ENCODE assay signal across 9 mouse cellular contexts in the genomic region with DNA sequence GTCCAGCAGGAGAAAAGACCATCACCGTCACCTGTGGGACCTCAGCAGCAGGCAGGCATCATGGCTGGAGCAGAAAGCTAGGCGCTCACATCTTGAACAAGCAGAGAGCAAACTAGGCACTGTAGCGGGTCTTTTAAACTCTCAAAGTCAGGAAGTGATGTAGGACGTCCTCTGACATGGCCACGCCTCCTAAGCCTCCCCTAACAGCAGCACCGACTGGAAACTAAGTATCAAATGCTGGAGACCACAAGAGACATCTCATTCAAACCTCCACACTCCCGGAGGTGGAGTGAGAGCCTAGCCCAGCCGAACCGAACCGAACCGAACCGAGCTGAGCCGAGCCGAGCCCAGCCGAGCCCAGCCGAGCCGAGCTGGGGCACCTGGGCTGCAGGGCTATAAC. TPM values are rescaled to one million over a fixed set of nuclear protein-coding genes. Genes with fewer than 3 reads are reported as not detected.
A peak's percentile ranks its signal among the peaks of the same experiment; 100 is the strongest.
DNase-seq lines count a peak whose midpoint lies in the region; ATAC-seq and TF ChIP-seq lines count a peak whose summit lies in the region.
"Had no signal": no experiment of that assay in that cellular context is flagged by ENCODE, and none has a peak within 500 bp of the region (broad histone marks: within the 10 kb centered on the region; RNA-seq: fewer than 3 reads in every experiment).

No protein-coding gene starts in this region.

- no peak for TF ChIP-seq EP300 in stomach, postnatal 0 days (optimal IDR thresholded peaks at IDR 0.05)

- no peak for ATAC-seq in lung, embryonic 15.5 days (ENCODE audit: borderline replicate concordance, extremely low read depth, low FRiP score, low TSS enrichment)
- no peak for ATAC-seq in forebrain, embryonic 16.5 days
- ATAC-seq in limb, embryonic 15.5 days (ENCODE audit: insufficient number of reproducible peaks, low FRiP score, low TSS enrichment, low read depth): no peak
- no peak for ATAC-seq in stomach, postnatal 0 days (ENCODE audit: low FRiP score, low TSS enrichment)

- H3K4me1 ChIP-seq in lung, embryonic 15.5 days: 0 out of 2 replicates have a peak, but pooled peaks cover 3% of the 10 kb centered on the region
- peaks cover 20% of the 10 kb centered on the region for H3K4me1 ChIP-seq in forebrain, embryonic 16.5 days (replicated peaks; ENCODE audit: control insufficient read depth, insufficient read depth, low read length)
- H3K4me1 ChIP-seq in limb, embryonic 15.5 days: peaks cover 7% of the 10 kb centered on the region
- H3K4me1 ChIP-seq in stomach, postnatal 0 days (replicated peaks; ENCODE audit: control insufficient read depth, insufficient read depth): no peaks in the 10 kb centered on the region

- H3K4me2 ChIP-seq in lung, embryonic 15.5 days: peak overlapping the region; percentile 37
- H3K4me2 ChIP-seq in forebrain, embryonic 16.5 days (ENCODE audit: low read length): peak overlapping the region; percentile 42
- peak overlapping the region; percentile 31 for H3K4me2 ChIP-seq in limb, embryonic 15.5 days
- peak overlapping the region; percentile 23; the same call in 1 of the 2 replicates for H3K4me2 ChIP-seq in stomach, postnatal 0 days (replicated peaks; ENCODE audit: low read depth)

- H3K27ac ChIP-seq in lung, embryonic 15.5 days: no peak overlapping the region
- no peak overlapping the region for H3K27ac ChIP-seq in forebrain, embryonic 16.5 days (ENCODE audit: low read length)
- no peak overlapping the region for H3K27ac ChIP-seq in limb, embryonic 15.5 days
- no peak overlapping the region for H3K27ac ChIP-seq in stomach, postnatal 0 days (replicated peaks)
- H3K27ac ChIP-seq: macrophage had no signal

- H3K9ac ChIP-seq in lung, embryonic 15.5 days: no peak overlapping the region
- H3K9ac ChIP-seq in forebrain, embryonic 16.5 days (replicated peaks; ENCODE audit: low read depth, low read length): no peak overlapping the region; the same call in 1 of the 2 replicates
- no peak overlapping the region for H3K9ac ChIP-seq in limb, embryonic 15.5 days
- H3K9ac ChIP-seq in stomach, postnatal 0 days (ENCODE audit: low read length): no peak overlapping the region

- TF ChIP-seq CTCF in stomach, postnatal 0 days (IDR thresholded peaks at IDR 0.05; ENCODE audit: low read depth): no peak

- H3K27me3 ChIP-seq in lung, embryonic 15.5 days: no peaks in the 10 kb centered on the region
- H3K27me3 ChIP-seq in forebrain, embryonic 16.5 days (replicated peaks; ENCODE audit: control insufficient read depth, insufficient read depth, low read length): no peaks in the 10 kb centered on the region
- peaks cover 3% of the 10 kb centered on the region for H3K27me3 ChIP-seq in limb, embryonic 15.5 days
- no peaks in the 10 kb centered on the region for H3K27me3 ChIP-seq in stomach, postnatal 0 days (ENCODE audit: control insufficient read depth, insufficient read depth, low read length)

- H3K36me3 ChIP-seq in lung, embryonic 15.5 days: no peaks in the 10 kb centered on the region
- no peaks in the 10 kb centered on the region for H3K36me3 ChIP-seq in forebrain, embryonic 16.5 days (ENCODE audit: control insufficient read depth, insufficient read depth)
- no peaks in the 10 kb centered on the region for H3K36me3 ChIP-seq in limb, embryonic 15.5 days
- no peaks in the 10 kb centered on the region for H3K36me3 ChIP-seq in stomach, postnatal 0 days (ENCODE audit: control insufficient read depth, insufficient read depth, low read length)

- H3K9me3 ChIP-seq in lung, embryonic 15.5 days: no peaks in the 10 kb centered on the region
- H3K9me3 ChIP-seq in forebrain, embryonic 16.5 days (ENCODE audit: control insufficient read depth, low read length): no peaks in the 10 kb centered on the region
- H3K9me3 ChIP-seq in limb, embryonic 15.5 days: no peaks in the 10 kb centered on the region
- H3K9me3 ChIP-seq in stomach, postnatal 0 days (ENCODE audit: control insufficient read depth, low read length): no peaks in the 10 kb centered on the region

- WGBS in lung, embryonic 15.5 days: 26% methylated on average over 17 of the region's 17 CpGs
- WGBS in forebrain, embryonic 16.5 days: 33% methylated on average over 17 of the region's 17 CpGs
- 34% methylated on average over 17 of the region's 17 CpGs for WGBS in limb, embryonic 15.5 days
- 29% methylated on average over 17 of the region's 17 CpGs for WGBS in stomach, postnatal 0 days

- peak overlapping the region; percentile 22; the same call in 1 of the 2 replicates for H3K4me3 ChIP-seq in lung, embryonic 15.5 days
- H3K4me3 ChIP-seq in forebrain, embryonic 16.5 days (replicated peaks; ENCODE audit: low read length): peak overlapping the region; percentile 26
- peak overlapping the region; percentile 22 for H3K4me3 ChIP-seq in limb, embryonic 15.5 days
- H3K4me3 ChIP-seq in stomach, postnatal 0 days (ENCODE audit: low read depth, low read length): no peak overlapping the region

- no peak for DNase-seq in lung, postnatal 4 days
- DNase-seq in stomach, postnatal 0 days (ENCODE audit: low spot score): peak; percentile 33
- DNase-seq in spleen, postnatal 14 days (ENCODE audit: low spot score in 2 of 2): no peak
- no peak for DNase-seq in T-cell, adult 2 months (ENCODE audit: low spot score)
- no peak for DNase-seq in layer of hippocampus, postnatal 36 days

RNA-seq across cellular contexts. Expression of a gene that starts 15.2 kb away (rescaled TPM):
- polyA plus RNA-seq in lung, embryonic 15.5 days (2015; fragmentation: Nextera tagmentation; extraction: Ambion mirVana): 97.2 and 99.0 TPM in 2 replicates
- polyA plus RNA-seq in forebrain, embryonic 16.5 days (2015; fragmentation: Nextera tagmentation; extraction: Ambion mirVana): 234 and 240 TPM in 2 replicates
- polyA plus RNA-seq in limb, embryonic 15.5 days (2015; fragmentation: Nextera tagmentation; extraction: Ambion mirVana): 81.0 and 82.7 TPM in 2 replicates
- polyA plus RNA-seq in stomach, postnatal 0 days (2015; fragmentation: Nextera tagmentation; extraction: Ambion mirVana): 44.8 and 50.8 TPM in 2 replicates
- 100 to 1,000 TPM; 111 to 120 TPM for total RNA-seq in layer of hippocampus, postnatal 36 days (2021)

RNA-seq across cellular contexts. Expression of a gene that starts 34.5 kb away (rescaled TPM):
- polyA plus RNA-seq in lung, embryonic 15.5 days (2015; fragmentation: Nextera tagmentation; extraction: Ambion mirVana): 0.09 TPM in 1 of 2 replicates, not detected in the other
- 0.11 and 0.43 TPM in 2 replicates for polyA plus RNA-seq in forebrain, embryonic 16.5 days (2015; fragmentation: Nextera tagmentation; extraction: Ambion mirVana)
- polyA plus RNA-seq in limb, embryonic 15.5 days (2015; fragmentation: Nextera tagmentation; extraction: Ambion mirVana): not detected in 2 replicates
- not detected in 2 replicates for polyA plus RNA-seq in stomach, postnatal 0 days (2015; fragmentation: Nextera tagmentation; extraction: Ambion mirVana)
- 10 to 100 TPM; 69.5 to 75.8 TPM for total RNA-seq in layer of hippocampus, postnatal 36 days (2021)
- polyA plus RNA-seq: macrophage had no signal

RNA-seq across cellular contexts. Expression of a gene that starts 45.6 kb away (rescaled TPM):
- polyA plus RNA-seq in lung, embryonic 15.5 days (2015; fragmentation: Nextera tagmentation; extraction: Ambion mirVana): 89.6 and 91.0 TPM in 2 replicates
- 4.8 and 8.7 TPM in 2 replicates for polyA plus RNA-seq in forebrain, embryonic 16.5 days (2015; fragmentation: Nextera tagmentation; extraction: Ambion mirVana)
- 211 and 223 TPM in 2 replicates for polyA plus RNA-seq in limb, embryonic 15.5 days (2015; fragmentation: Nextera tagmentation; extraction: Ambion mirVana)
- polyA plus RNA-seq in stomach, postnatal 0 days (2015; fragmentation: Nextera tagmentation; extraction: Ambion mirVana): 65.8 and 81.7 TPM in 2 replicates
- under 1 TPM in 1 of 2 experiments, not detected in 1; 0.32 TPM for total RNA-seq in layer of hippocampus, postnatal 36 days (2021)
- polyA plus RNA-seq: macrophage had no signal
